Mouse (Mus musculus): ENCODE measurements around the gene Slc30a9. TPM values are rescaled to one million over a fixed set of nuclear protein-coding genes. Genes with fewer than 3 reads are reported as not detected.

Gene Slc30a9
- polyA plus RNA-seq, 1 experiment, result 29.9 TPM

DNA sequence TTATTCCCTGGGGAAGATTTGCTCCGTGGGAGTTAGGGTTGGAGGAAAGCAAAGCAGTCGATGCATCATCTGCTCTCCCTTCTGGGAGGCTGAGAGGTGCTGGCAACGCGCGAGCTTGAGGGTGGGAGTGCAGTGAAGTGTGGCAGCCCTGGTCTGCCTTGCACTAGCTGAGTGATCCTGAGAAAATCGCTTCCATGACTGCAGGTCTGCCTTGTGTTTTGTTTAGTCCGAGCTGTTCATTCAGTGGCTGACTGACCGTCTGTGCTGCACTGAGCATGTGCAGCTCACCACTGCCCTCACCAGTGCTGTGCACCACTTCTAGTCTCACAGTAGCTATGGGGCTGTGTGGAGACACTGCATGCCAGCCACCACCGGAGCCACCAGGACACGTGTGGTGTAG is 42.2 kb downstream of the Slc30a9 start:
- Histone ChIP-seq H3K36me3 (ENCODE audit: control insufficient read depth, insufficient read depth, low read length) (peaks cover 41% of the 10 kb centered on the region), H3K27me3 (ENCODE audit: control insufficient read depth, insufficient read depth, low read length) (no peaks in the 10 kb centered on the region), H3K4me1 (replicated peaks; ENCODE audit: control insufficient read depth, insufficient read depth, low read length) (no peaks in the 10 kb centered on the region), H3K27ac (ENCODE audit: control insufficient read depth, insufficient read depth, low read length) (no peak overlapping the region), H3K4me3 (ENCODE audit: control insufficient read depth, insufficient read depth, low read length) (no peak overlapping the region)
- DNase-seq, result no peak
- WGBS, result 92% methylated on average over 10 of the region's 10 CpGs
- TF ChIP-seq POLR2A (IDR thresholded peaks at IDR 0.05; ENCODE audit: control insufficient read depth, extremely low read depth, insufficient read depth, low read length, poor library complexity) (no peak), CTCF (IDR thresholded peaks at IDR 0.05; ENCODE audit: borderline replicate concordance, control insufficient read depth, extremely low read depth, insufficient read depth, low read length, poor library complexity) (no peak)

DNA sequence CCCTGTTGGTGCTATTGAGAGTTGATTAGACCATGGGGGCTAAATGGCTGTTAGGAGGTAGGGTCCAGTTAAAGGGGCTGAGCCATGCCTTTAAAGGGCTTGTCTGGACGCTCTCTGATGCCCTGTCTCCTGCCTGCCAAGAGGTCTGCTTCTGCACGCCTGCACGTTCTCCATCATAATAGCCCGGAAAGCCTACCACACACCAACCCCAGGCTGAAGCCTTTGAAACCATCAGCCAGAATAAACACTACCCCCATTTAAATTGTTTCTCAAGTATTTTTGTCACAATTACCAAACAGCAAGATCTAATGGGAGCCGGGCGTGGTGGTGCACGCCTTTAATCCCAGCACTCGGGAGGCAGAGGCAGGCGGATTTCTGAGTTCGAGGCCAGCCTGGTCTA is 55.6 kb downstream of the Slc30a9 start:
- no peak for DNase-seq
- 96% methylated on average over 10 of the region's 10 CpGs for WGBS
- peaks cover 3% of the 10 kb centered on the region; the same call in 1 of the 2 replicates for H3K4me1 ChIP-seq (replicated peaks; ENCODE audit: control insufficient read depth, insufficient read depth, low read length)
- no peaks in the 10 kb centered on the region for H3K36me3 ChIP-seq (ENCODE audit: control insufficient read depth, insufficient read depth, low read length)
- H3K4me3 ChIP-seq (ENCODE audit: control insufficient read depth, insufficient read depth, low read length), result no peak overlapping the region
- no peak overlapping the region for H3K27ac ChIP-seq (ENCODE audit: control insufficient read depth, insufficient read depth, low read length)
- TF ChIP-seq CTCF (IDR thresholded peaks at IDR 0.05; ENCODE audit: borderline replicate concordance, control insufficient read depth, extremely low read depth, insufficient read depth, low read length, poor library complexity) (no peak), POLR2A (IDR thresholded peaks at IDR 0.05; ENCODE audit: control insufficient read depth, extremely low read depth, insufficient read depth, low read length, poor library complexity) (no peak)
- H3K27me3 ChIP-seq (ENCODE audit: control insufficient read depth, insufficient read depth, low read length), result no peaks in the 10 kb centered on the region

DNA sequence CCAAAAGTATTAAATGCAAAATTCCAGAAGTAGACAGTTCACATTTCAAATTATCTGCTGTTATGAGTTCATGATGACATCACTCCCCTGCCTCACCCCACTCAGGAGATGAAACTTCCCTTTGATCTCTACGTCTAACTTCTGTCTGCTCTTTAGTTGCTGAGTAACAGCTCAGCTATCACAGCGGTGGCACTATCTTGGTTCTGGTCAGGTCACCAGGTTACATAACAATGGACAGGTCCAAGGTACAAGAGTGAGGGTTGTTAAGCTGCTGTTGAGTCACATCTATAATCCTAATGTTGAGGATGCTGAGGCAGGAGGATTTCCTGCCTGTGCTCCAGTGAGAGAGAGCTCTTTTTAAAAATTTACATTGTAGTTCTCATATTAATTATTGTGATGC is 56.2 kb downstream of the Slc30a9 start:
- Histone ChIP-seq H3K4me3 (ENCODE audit: control insufficient read depth, insufficient read depth, low read length) (no peak overlapping the region), H3K27ac (ENCODE audit: control insufficient read depth, insufficient read depth, low read length) (no peak overlapping the region), H3K36me3 (ENCODE audit: control insufficient read depth, insufficient read depth, low read length) (no peaks in the 10 kb centered on the region), H3K4me1 (replicated peaks; ENCODE audit: control insufficient read depth, insufficient read depth, low read length) (peaks cover 3% of the 10 kb centered on the region; the same call in 1 of the 2 replicates), H3K27me3 (ENCODE audit: control insufficient read depth, insufficient read depth, low read length) (no peaks in the 10 kb centered on the region)
- TF ChIP-seq CTCF (IDR thresholded peaks at IDR 0.05; ENCODE audit: borderline replicate concordance, control insufficient read depth, extremely low read depth, insufficient read depth, low read length, poor library complexity), result no peak
- no peak for TF ChIP-seq POLR2A (IDR thresholded peaks at IDR 0.05; ENCODE audit: control insufficient read depth, extremely low read depth, insufficient read depth, low read length, poor library complexity)
- DNase-seq, result no peak
- WGBS, result 66% methylated on average over 2 of the region's 2 CpGs

DNA sequence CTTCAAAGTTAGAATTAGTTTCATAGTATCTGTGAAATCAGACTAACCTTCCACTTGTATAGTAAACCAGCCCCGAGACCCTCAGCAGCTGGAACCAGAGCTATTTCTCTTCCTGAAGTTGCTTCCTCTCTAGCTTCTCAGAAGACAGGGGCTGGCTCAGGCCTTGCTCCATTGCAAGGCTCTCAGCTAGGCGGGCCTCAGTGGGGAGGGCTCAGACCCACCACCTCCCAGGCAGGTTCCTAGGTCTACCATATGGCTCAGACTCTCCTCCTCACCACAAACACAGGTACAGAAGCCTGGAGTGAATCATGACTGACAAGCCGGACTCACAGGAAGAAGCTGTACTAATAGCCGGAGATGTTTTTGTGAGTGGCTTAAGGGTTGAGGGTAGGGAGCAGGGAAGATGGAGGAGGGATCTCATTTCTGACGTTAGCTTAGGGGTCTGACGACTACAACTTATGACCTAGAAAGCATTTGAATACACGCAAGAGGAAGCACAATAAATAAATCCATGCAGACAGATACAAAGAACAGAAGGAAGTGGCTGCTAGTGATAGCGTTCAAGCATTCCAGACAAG is 70.4 kb downstream of the Slc30a9 start:
- no peak overlapping the region for H3K4me3 ChIP-seq (ENCODE audit: control insufficient read depth, insufficient read depth, low read length)
- no peak for DNase-seq
- H3K27ac ChIP-seq (ENCODE audit: control insufficient read depth, insufficient read depth, low read length), result no peak overlapping the region
- TF ChIP-seq CTCF (IDR thresholded peaks at IDR 0.05; ENCODE audit: borderline replicate concordance, control insufficient read depth, extremely low read depth, insufficient read depth, low read length, poor library complexity) (no peak), POLR2A (IDR thresholded peaks at IDR 0.05; ENCODE audit: control insufficient read depth, extremely low read depth, insufficient read depth, low read length, poor library complexity) (no peak)
- no peaks in the 10 kb centered on the region for H3K36me3 ChIP-seq (ENCODE audit: control insufficient read depth, insufficient read depth, low read length)
- no peaks in the 10 kb centered on the region for H3K27me3 ChIP-seq (ENCODE audit: control insufficient read depth, insufficient read depth, low read length)
- 62% methylated on average over 8 of the region's 8 CpGs for WGBS
- peaks cover 2% of the 10 kb centered on the region for H3K4me1 ChIP-seq (replicated peaks; ENCODE audit: control insufficient read depth, insufficient read depth, low read length)

DNA sequence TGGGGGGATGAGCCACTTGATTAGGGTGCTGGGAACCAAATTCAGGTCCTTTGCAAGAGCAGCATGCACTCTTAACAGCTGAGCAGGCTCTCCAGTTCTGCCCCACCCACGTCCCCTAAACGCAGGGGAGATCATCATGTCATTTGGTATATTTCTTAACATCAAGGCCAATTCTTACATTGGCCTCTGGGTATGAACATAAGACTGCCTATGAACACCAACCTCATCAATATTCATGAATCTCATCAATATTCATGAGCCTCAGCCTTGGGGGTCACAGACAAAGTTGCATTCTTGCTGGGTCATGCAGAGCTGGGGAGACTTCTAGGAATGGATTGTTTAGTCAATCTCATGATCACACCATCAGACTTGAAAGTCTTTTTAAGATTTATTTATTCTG is 74.9 kb downstream of the Slc30a9 start:
- Histone ChIP-seq H3K27ac (ENCODE audit: control insufficient read depth, insufficient read depth, low read length) (no peak overlapping the region), H3K36me3 (ENCODE audit: control insufficient read depth, insufficient read depth, low read length) (no peaks in the 10 kb centered on the region), H3K27me3 (ENCODE audit: control insufficient read depth, insufficient read depth, low read length) (no peaks in the 10 kb centered on the region), H3K4me3 (ENCODE audit: control insufficient read depth, insufficient read depth, low read length) (no peak overlapping the region), H3K4me1 (replicated peaks; ENCODE audit: control insufficient read depth, insufficient read depth, low read length) (peaks cover 2% of the 10 kb centered on the region; the same call in 1 of the 2 replicates)
- 95% methylated on average over 2 of the region's 2 CpGs for WGBS
- no peak for TF ChIP-seq POLR2A (IDR thresholded peaks at IDR 0.05; ENCODE audit: control insufficient read depth, extremely low read depth, insufficient read depth, low read length, poor library complexity)
- no peak for TF ChIP-seq CTCF (IDR thresholded peaks at IDR 0.05; ENCODE audit: borderline replicate concordance, control insufficient read depth, extremely low read depth, insufficient read depth, low read length, poor library complexity)
- no peak for DNase-seq

DNA sequence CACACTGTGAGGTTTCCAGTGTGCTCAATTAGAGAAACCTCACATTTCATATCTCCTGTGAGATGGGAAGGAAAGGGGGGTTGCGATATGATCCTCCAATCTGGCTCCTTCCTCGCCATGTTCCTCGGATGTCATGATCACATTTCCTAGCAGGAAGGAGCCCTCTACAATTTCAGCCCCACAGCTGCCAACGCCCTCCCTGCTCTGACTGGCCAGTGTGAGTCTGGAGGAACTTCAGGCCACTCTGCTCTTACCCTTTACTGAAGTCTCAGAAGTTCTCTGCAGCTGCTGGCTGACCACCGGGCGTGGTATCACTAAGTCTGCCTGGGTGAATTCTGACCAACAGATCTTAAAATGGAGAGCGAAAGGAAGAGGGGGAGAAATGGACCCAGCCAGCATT is 75.8 kb downstream of the Slc30a9 start:
- no peak overlapping the region for H3K27ac ChIP-seq (ENCODE audit: control insufficient read depth, insufficient read depth, low read length)
- H3K27me3 ChIP-seq (ENCODE audit: control insufficient read depth, insufficient read depth, low read length), result no peaks in the 10 kb centered on the region
- H3K36me3 ChIP-seq (ENCODE audit: control insufficient read depth, insufficient read depth, low read length), result no peaks in the 10 kb centered on the region
- TF ChIP-seq CTCF (IDR thresholded peaks at IDR 0.05; ENCODE audit: borderline replicate concordance, control insufficient read depth, extremely low read depth, insufficient read depth, low read length, poor library complexity), result no peak
- no peak for TF ChIP-seq POLR2A (IDR thresholded peaks at IDR 0.05; ENCODE audit: control insufficient read depth, extremely low read depth, insufficient read depth, low read length, poor library complexity)
- 89% methylated on average over 7 of the region's 7 CpGs for WGBS
- no peak overlapping the region for H3K4me3 ChIP-seq (ENCODE audit: control insufficient read depth, insufficient read depth, low read length)
- no peak for DNase-seq
- H3K4me1 ChIP-seq (replicated peaks; ENCODE audit: control insufficient read depth, insufficient read depth, low read length), result no peaks in the 10 kb centered on the region

DNA sequence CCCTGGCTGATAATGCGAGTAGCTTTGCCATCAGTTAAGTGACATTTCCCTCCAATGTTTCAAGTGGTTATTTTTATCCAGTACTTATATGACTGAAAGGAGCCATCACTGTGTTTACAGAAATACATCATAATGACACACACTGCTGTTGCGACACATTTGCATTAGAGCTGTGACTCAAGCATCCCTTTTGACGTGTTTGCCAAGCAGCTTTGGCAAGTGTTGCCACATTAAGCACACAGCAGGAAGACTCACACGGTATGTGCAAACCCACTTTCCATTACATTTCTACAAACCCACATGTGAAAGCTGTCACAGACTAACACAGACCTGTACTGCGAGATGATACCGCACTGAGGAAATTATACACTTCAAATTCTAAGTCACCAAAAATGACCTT is 87.2 kb downstream of the Slc30a9 start:
- Histone ChIP-seq H3K4me1 (replicated peaks; ENCODE audit: control insufficient read depth, insufficient read depth, low read length) (peaks cover 22% of the 10 kb centered on the region), H3K4me3 (ENCODE audit: control insufficient read depth, insufficient read depth, low read length) (no peak overlapping the region), H3K36me3 (ENCODE audit: control insufficient read depth, insufficient read depth, low read length) (no peaks in the 10 kb centered on the region), H3K27me3 (ENCODE audit: control insufficient read depth, insufficient read depth, low read length) (no peaks in the 10 kb centered on the region), H3K27ac (ENCODE audit: control insufficient read depth, insufficient read depth, low read length) (no peak overlapping the region)
- TF ChIP-seq CTCF (IDR thresholded peaks at IDR 0.05; ENCODE audit: borderline replicate concordance, control insufficient read depth, extremely low read depth, insufficient read depth, low read length, poor library complexity) (no peak), POLR2A (IDR thresholded peaks at IDR 0.05; ENCODE audit: control insufficient read depth, extremely low read depth, insufficient read depth, low read length, poor library complexity) (no peak)
- DNase-seq, result no peak
- WGBS, result 30% methylated on average over 6 of the region's 6 CpGs

Data from thymus, adult 2 months (tissue).